Mouse (Mus musculus) forelimb bud, embryonic 11.5 days (tissue): Measurements from ENCODE around the gene Snx21.
"Not testable (repeated sequence)": the region's sequence is repeated elsewhere in the genome, so short reads cannot be mapped to it uniquely, and the experiment has no call there.

Experiments
- DNase-seq: peaks from one replicate; pipeline ENCODE4 v3.0.0-alpha.2; 2012; ENCODE audit warnings: low read depth, low spot score

Gene Snx21

DNA sequence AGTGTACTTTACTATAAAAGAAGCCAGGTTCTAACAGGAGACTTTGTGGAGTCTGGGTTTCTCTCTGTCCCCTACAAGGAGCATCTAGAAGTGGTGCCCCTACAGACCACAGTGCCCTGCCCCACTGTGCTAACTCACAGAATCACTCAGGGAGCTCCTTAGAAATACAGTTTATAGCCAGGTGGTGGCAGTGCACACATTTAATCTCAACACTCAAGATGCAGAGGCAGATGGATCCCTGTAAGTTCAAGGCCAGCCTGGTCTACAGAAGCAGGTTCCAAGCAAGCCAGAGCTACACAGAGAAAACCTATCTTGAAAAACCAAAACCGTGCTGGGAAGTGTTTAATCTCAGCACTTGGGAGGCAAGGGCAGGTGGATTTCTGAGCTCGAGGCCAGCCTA, 8.1 kb downstream of the Snx21 start:
- no peak for DNase-seq

DNA sequence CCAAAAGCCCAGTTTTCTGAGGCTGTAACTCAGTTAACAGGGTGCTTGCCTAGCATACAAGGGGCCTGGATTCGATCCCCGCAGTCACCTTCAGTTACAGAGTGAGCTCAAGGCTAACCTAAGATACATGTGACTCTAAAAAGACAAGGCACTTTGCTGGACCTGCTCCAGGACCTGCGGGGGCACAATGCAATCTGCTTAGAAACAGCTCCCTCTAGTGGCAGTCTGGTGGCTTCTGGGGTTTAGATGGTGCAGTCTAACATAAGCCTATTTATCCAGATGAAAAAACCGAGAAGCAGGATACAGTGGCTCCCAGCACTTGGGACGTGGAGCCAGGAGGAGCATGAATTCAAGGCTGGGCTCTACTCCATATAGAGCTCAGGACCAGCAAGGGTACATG, 8.7 kb downstream of the Snx21 start:
- DNase-seq, result peak; percentile 86

- DNase-seq, result no peak
Observed at GRCm38 (mm10) chr2:164795868-164796267, 10.2 kb downstream of the Snx21 start.

DNA sequence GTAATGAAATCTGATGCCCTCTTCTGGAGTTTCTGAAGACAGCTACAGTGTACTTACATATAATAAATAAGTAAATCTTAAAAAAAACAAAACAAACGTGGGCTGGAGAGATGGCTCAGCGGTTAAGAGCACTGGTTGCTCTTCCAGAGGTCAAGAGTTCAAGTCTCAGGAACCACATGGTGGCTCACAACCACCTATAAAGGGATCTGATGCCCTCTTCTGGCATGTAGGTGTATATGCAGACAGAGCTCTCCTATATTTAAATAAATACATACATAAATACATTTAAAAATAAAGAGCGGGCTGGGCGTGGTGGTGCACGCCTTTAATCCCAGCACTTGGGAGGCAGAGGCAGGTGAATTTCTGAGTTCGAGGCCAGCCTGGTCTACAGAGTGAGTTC, 12.9 kb downstream of the Snx21 start:
- DNase-seq, result not testable (repeated sequence)

GRCm38 (mm10) chr2:164800252-164801004, 14.8 kb downstream of the Snx21 start:
- DNase-seq, result no peak

GRCm38 (mm10) chr2:164803201-164803920, 17.7 kb downstream of the Snx21 start:
- DNase-seq, result no peak

DNA sequence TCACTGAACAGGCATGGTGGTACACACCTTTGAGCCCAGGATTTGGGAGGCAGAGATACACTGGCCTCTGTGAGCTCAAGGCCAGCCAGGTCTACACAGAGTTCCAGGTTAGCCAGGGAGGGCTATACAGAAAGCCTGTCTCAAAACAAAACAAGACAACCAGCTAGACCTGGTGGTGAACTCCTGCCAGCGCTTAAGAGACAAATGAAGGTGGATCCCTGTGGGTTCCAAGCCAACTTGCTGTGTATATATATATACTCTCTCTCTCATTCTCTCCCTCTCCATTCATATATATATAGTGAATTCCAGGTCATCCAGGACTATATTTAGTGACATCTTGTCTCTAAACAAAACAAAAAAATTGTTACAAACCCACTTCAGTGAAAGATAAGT, 18.3 kb downstream of the Snx21 start:
- DNase-seq, result no peak

- DNase-seq, result peak; percentile 99
Observed at GRCm38 (mm10) chr2:164804533-164805331, 19.1 kb downstream of the Snx21 start, which contains the start of the genes Acot8 and Zswim3. Gene Acot8, minus strand, starts transcription at chr2:164804882. Gene Zswim3, plus strand, starts transcription at chr2:164805098.

GRCm38 (mm10) chr2:164805332-164805718, 19.7 kb downstream of the Snx21 start:
- no peak for DNase-seq

GRCm38 (mm10) chr2:164806614-164807013, 21.0 kb downstream of the Snx21 start:
- no peak for DNase-seq

DNA sequence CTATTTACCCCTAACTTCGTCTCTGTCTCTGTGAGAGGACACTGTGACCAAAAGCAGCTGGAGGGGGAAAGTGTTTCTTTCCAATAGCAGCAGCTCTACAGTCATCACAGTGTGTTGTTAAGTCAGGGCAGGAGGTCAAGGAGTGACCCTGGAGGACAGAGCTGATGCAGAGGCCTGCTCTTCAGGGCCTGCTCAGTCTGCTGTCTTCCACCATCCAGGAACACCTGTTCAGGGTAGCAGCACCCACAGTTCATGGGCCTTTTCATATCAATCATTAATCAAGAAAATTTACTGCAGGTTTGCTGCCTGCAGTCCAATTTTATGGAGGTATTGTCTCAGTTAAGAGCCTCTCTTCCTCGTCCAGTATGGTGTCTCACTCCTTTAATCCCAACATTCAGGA, 27.9 kb downstream of the Snx21 start:
- DNase-seq, result no peak

GRCm38 (mm10) chr2:164815348-164815747, 29.7 kb downstream of the Snx21 start:
- DNase-seq, result no peak

DNA sequence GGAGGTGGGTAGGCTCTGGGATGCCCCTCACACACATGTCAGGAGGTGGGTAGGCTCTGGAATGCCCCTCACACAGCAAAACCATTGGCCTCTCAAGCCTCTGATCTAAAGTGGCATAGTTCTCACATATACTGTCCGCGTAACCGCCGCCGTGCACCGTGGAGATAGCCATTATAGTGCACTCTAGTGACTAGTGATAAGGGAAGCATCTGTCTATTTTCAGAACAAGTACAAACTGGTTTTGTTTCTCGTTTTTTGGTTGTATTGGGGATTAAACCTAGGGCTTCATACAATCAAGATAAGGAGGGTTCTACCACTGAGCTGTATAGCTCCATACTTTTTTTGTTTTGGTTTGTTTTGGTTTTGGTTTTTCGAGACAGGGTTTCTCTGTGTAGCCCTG, 30.2 kb downstream of the Snx21 start:
- no peak for DNase-seq

DNA sequence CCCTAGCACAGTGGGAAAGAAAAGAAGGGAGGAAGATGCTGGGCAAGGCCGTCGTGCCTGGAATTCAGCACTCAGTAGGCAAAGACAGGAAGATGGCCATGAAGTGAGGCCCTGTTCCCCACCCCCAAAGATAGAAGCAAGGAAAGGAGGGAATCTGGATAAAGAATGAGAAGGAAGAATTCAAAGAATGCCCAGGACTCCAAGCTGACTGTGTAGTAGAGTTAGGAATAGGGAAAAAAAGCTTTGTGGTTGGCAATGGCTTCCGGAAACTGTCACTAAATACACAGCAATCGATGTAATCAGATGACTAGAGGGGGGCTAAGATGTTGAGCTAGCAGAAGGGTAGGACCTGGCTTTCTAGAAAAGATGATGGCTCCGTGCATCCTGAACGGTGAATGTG, 31.6 kb downstream of the Snx21 start:
- DNase-seq, result no peak

DNA sequence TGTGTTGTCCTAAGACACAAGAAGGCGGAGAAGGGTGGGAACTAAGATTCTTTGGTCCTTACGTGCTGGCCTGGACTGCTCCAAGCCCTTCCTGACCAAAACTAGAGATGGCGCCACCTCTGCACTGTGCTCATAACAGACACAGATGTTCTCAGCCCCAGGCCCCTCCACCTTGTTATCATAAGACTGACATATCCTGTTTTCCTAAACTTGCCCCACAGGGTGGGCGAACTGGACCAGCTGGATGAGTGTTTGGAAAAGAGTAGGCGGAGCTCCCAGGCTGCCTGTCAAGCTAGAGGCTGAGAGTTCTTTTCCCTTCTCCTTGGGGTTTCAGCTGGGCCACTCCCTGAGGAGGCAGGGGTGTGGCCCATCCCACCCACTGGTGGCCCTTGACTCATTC, 32.1 kb downstream of the Snx21 start:
- DNase-seq, result no peak

- no peak for DNase-seq
Observed at GRCm38 (mm10) chr2:164821060-164821459, 35.4 kb downstream of the Snx21 start.

DNA sequence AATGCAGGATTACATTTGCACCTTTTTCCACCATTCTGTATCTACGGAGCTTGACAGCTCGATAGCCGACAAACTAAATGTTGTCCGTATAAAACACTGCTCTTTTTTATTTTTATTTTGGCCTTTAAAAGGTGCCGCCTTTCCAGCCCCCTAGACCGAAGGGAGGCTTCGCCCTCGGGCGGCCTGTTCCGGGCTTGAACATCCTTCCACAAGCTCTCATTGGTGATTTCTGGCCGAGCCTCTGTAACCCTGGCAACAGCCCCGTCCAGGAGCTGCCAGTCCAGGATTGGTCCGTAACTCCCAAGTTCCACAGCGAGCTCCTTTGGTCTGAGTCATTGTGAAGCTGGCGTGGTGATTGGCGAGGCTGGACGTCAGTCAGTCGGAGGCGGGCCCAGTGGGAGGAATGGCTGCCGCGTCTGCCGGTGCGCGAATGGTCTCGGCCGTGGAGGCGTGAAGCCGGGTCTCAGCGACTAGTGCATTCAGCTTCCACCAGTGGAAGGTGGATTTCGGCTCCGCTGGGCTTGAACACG, 37.1 kb downstream of the Snx21 start, which contains the start of gene Zswim1:
TSS of gene Zswim1 (plus strand) at position 51 of the 530 bp plus-strand sequence.
- peak; percentile 98 for DNase-seq

DNA sequence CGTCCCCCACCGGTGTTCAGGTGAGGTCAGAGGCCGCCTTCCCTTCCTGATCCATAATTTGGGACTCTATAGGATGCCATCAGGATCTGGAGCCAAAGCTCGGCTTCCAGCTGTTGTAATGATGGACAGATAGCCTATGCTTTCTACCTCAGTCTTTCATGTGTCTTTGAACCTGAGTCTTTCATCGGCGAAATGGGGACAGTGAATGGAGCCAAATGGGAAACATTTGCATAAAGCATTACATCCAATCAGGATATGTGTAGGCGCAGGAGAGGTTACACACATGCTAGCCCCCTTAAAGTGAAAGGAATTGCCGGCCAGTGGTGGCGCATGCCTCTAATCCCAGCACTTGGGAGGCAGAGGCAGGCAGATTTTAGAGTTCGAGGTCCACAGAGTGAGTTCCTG, 37.6 kb downstream of the Snx21 start:
- DNase-seq, result peak; percentile 49

DNA sequence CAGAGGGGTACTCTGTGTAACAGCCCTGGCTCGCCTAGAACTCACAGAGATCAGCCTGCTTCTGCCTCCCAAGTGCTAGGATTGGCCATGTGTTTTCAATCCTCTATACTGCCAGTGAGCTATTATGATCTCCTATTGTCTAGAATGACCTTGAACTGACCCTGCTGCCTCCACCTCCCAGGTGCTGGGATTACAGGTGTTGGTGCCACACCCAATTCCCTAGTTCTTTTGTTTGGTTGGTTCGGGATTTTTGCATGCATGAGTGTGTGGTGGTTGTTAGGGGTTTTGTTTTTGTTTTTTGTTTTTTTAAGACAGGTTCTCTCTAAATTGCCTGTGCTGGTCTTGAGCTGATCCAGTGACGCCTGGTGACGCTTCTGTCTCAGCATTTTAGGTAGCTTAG, 38.3 kb downstream of the Snx21 start:
- DNase-seq, result no peak

DNA sequence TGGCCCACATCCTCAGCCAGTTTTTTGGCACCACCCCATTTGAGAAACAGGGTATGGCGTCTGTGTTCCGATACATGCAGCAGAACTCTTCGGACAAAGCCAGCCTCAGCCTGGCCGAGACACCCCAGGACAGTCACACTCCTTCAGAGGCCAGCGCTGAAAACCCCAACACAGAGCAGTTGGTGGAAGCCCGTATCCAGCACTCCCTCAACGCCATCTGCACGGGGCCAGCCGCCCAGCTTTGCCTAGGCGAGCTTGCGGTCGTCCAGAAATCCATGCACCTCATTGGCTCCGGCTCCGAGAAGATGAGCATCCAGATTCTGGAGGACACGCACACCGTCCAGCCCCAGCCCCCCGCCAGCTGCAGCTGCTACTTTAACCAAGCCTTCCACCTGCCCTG, 39.9 kb downstream of the Snx21 start:
- no peak for DNase-seq

- DNase-seq, result no peak
Observed at GRCm38 (mm10) chr2:164827146-164827850, 41.7 kb downstream of the Snx21 start.
